Mouse (Mus musculus) limb, embryonic 14.5 days (tissue): ENCODE measurements around the gene Txnrd1. TPM values are rescaled to one million over a fixed set of nuclear protein-coding genes. Genes with fewer than 3 reads are reported as not detected.

Source experiments
- ATAC-seq: fragments of 200-750 bp; cut with Nextera tagmentation; 2 replicates; pipeline ENCODE4 v1.8.0; 2017; ENCODE audit warnings: low read depth, moderate number of reproducible peaks, moderate TSS enrichment; ENCODE audit not compliant: low FRiP score
- DNase-seq: peaks from one replicate; pipeline ENCODE4 v3.0.0-alpha.2; 2015; ENCODE audit warnings: low spot score
- H3K27ac ChIP-seq: fragments of 300-500 bp; sonication (generic); replicated peaks from 2 replicates; pipeline ENCODE4 v1.5.1; 2014; ENCODE audit warnings: low read depth, mild to moderate bottlenecking, low read length, moderate library complexity, mixed read lengths
- H3K27me3 ChIP-seq: fragments of 300-500 bp; sonication (generic); 2 replicates; pipeline ENCODE4 v1.6.1; 2014; ENCODE audit warnings: low read length, mixed read lengths; ENCODE audit not compliant: control insufficient read depth, insufficient read depth
- H3K36me3 ChIP-seq: fragments of 300-500 bp; sonication (generic); 2 replicates; pipeline ENCODE4 v1.6.1; 2014; ENCODE audit warnings: mild to moderate bottlenecking, low read length, moderate library complexity, mixed read lengths; ENCODE audit not compliant: control insufficient read depth, insufficient read depth
- H3K4me1 ChIP-seq: fragments of 300-500 bp; sonication (generic); 2 replicates; pipeline ENCODE4 v1.6.1; 2014; ENCODE audit warnings: antibody characterized with exemption, low read length, mixed read lengths; ENCODE audit not compliant: control insufficient read depth, insufficient read depth
- H3K4me2 ChIP-seq: fragments of 300-500 bp; sonication (generic); replicated peaks from 2 replicates; pipeline ENCODE4 v1.6.1; 2014; ENCODE audit warnings: low read depth, mild to moderate bottlenecking, low read length, moderate library complexity; ENCODE audit not compliant: severe bottlenecking
- H3K4me3 ChIP-seq: fragments of 300-500 bp; sonication (generic); replicated peaks from 2 replicates; pipeline ENCODE4 v1.5.1; 2014; ENCODE audit warnings: low read length
- H3K9ac ChIP-seq: fragments of 300-500 bp; sonication (generic); 2 replicates; pipeline ENCODE4 v1.6.1; 2014; ENCODE audit warnings: mild to moderate bottlenecking, low read depth, low read length, moderate library complexity; ENCODE audit not compliant: severe bottlenecking
- H3K9me3 ChIP-seq: fragments of 300-500 bp; sonication (generic); 2 replicates; pipeline ENCODE4 v1.6.1; 2016; ENCODE audit warnings: low read length; ENCODE audit not compliant: control insufficient read depth
- POLR2A ChIP-seq: fragments of 200-500 bp; IDR thresholded peaks from 2 replicates; pipeline ENCODE4 v1.8.0; 2012; ENCODE audit warnings: inconsistent platforms, mild to moderate bottlenecking, moderate library complexity, borderline replicate concordance; ENCODE audit not compliant: insufficient read depth, insufficient read length; ENCODE audit errors: extremely low read depth
- WGBS: fragments of 180-500 bp; shearing (Covaris S2); extraction: QIAGEN DNeasy Blood & Tissue Kit; methylation state at CpG from one replicate; pipeline ENCODE4 v1.1.7; 2014; 5-methylcytosine and 5-hydroxymethylcytosine counted together
- polyA plus RNA-seq, 2 experiments: library from polyadenylated mRNA; depleted of rRNA in 1 of 2; stranded (reverse) in 1 of 2; unstranded in 1 of 2; fragments of >200 nt; fragmentation: Nextera tagmentation in 1 of 2; extraction: Ambion mirVana in 1 of 2; gene quantifications; 2 replicates each; pipeline versions ENCODE4 v1.2.1 to v1.2.3; 2012 to 2014

Txnrd1 gene
- polyA plus RNA-seq, 2 experiments = 67.7 to 87.9 TPM

DNA sequence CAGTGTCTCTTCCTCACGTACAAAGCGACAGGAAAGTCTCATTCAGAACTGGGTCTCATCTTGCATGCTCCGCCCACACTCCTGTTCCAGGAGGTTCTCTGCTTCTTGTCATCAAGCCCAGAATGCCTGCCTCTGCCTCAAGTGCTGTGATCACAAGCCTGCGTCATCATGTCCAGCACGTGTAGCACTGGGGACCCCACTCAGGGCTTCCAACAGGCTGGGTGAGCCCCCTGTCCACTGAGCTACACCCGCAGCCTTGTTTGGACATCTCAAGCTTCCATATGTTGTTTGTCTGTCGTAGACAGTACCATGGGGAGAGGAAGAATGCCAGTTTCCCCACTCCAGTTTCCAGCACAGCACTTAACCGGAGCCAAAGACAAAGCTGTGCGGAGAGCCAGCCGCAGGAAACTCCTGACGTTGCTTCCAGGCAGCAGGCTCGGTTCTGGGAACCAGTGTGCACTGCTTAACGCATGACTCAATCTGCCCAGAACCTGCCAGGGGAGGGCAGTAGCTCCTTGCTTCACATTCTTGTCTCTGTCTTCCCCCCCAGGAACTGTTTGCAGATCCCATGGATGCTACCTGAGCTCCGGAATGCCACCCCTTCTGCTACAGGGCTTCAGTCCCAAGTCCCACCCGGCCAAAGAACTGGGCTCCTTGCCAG lies 38.5 kb upstream of the Txnrd1 start:
- DNase-seq (peak; percentile 71), ATAC-seq (peak; percentile 55; the same call in 1 of the 2 replicates)
- Histone ChIP-seq H3K36me3 (no peaks in the 10 kb centered on the region), H3K27me3 (no peaks in the 10 kb centered on the region), H3K9me3 (no peaks in the 10 kb centered on the region; the same call in 1 of the 2 replicates), H3K4me3 (no peak overlapping the region), H3K27ac (peak overlapping the region; percentile 61), H3K9ac (no peak overlapping the region), H3K4me1 (peaks cover 13% of the 10 kb centered on the region), H3K4me2 (peak overlapping the region; percentile 4; the same call in 1 of the 2 replicates)
- no peak for TF ChIP-seq POLR2A
- WGBS = 39% methylated on average over 15 of the region's 15 CpGs

DNA sequence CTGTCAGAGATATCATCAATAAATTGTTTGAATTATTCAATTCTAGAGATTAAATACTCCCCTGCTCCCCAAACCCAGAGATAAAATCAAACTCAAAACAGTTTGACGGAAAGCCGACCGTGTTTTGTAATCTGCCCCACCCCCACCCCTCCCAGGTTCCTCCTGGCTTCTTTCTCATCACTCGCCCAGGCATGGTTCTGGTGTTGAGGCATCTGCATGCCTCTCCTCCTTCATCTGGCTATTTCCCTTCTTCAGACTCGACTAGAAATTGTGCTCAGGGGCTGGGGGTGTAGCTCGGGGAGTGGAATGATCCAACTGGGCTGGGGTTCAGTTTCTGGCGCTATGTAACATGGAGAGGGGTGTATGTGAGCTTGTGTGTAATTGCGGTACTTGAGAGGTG lies 38.0 kb upstream of the Txnrd1 start:
- Histone ChIP-seq H3K27me3 (no peaks in the 10 kb centered on the region), H3K27ac (0 out of 2 replicates have a peak overlapping the region, but pooled peaks have one; percentile 71), H3K9ac (no peak overlapping the region), H3K4me3 (no peak overlapping the region), H3K4me2 (peak overlapping the region; percentile 4; the same call in 1 of the 2 replicates), H3K4me1 (peaks cover 13% of the 10 kb centered on the region), H3K9me3 (no peaks in the 10 kb centered on the region; the same call in 1 of the 2 replicates), H3K36me3 (no peaks in the 10 kb centered on the region)
- TF ChIP-seq POLR2A = no peak
- no peak for DNase-seq
- no peak; the same call in 1 of the 2 replicates for ATAC-seq
- WGBS = 41% methylated on average over 8 of the region's 8 CpGs

DNA sequence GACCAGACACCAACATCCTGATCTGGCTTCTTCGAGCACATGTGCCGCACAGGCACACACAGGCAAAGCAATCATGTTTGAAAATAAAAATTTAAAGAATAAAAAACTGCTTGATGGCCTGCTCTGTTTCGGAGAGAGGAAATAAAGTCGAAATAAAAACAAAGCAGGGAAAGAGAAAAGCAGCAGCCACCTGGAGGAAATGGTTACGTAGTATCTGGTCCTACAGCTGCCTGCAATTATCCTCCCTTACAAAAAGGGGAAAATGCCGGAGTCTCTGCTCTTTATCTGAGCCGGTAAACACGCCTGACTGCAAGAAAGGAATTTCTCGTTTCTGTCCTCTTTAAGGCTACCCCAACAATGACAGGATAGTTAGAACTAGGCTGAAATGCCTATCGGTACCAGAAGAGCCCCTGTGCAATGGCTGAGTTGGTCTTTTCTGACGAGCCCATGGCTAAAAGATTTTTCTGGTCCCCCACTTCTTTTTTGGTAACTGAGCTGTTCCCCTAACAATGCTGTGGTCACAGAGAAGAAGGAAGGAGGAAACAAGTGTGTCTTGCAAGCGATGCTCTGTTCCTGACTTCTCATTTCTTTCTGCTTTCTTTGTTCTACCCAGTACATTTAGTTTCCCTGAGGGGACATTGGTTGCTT lies 37.2 kb upstream of the Txnrd1 start:
- Histone ChIP-seq H3K9ac (peak overlapping the region; percentile 36; the same call in 1 of the 2 replicates), H3K27ac (peak overlapping the region; percentile 71), H3K4me1 (peaks cover 13% of the 10 kb centered on the region), H3K4me3 (no peak overlapping the region), H3K27me3 (no peaks in the 10 kb centered on the region), H3K36me3 (no peaks in the 10 kb centered on the region), H3K4me2 (0 out of 2 replicates have a peak overlapping the region, but pooled peaks have one; percentile 13), H3K9me3 (no peaks in the 10 kb centered on the region; the same call in 1 of the 2 replicates)
- peak; percentile 34 for DNase-seq
- peak; percentile 23; the same call in 1 of the 2 replicates for ATAC-seq
- 30% methylated on average over 12 of the region's 12 CpGs for WGBS
- TF ChIP-seq POLR2A = no peak

DNA sequence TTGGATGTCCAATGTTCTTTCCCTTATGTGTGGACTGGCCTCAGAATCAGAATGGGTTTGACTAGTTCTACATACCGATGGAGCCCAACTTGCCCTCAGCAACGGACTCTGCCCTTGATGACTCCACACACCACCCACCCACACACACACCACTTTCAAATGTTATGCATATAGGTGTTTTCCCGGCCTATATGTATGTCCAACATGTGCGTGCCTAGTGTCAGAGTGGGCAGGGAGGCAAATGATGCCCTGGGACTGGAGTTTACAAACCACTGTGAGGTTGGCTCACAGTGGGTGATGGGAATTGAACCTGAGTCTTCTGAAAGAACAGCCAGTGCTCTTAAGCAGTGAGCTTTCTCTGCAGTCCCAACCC lies 36.6 kb upstream of the Txnrd1 start:
- 83% methylated on average over 4 of the region's 4 CpGs for WGBS
- H3K9me3 ChIP-seq = no peaks in the 10 kb centered on the region
- peak overlapping the region; percentile 71; the same call in 1 of the 2 replicates for H3K27ac ChIP-seq
- no peak for ATAC-seq
- no peak for TF ChIP-seq POLR2A
- H3K4me1 ChIP-seq = peaks cover 13% of the 10 kb centered on the region
- no peak overlapping the region for H3K4me3 ChIP-seq
- H3K36me3 ChIP-seq = no peaks in the 10 kb centered on the region
- no peak overlapping the region for H3K9ac ChIP-seq
- H3K27me3 ChIP-seq = no peaks in the 10 kb centered on the region
- no peak for DNase-seq
- H3K4me2 ChIP-seq = no peak overlapping the region

DNA sequence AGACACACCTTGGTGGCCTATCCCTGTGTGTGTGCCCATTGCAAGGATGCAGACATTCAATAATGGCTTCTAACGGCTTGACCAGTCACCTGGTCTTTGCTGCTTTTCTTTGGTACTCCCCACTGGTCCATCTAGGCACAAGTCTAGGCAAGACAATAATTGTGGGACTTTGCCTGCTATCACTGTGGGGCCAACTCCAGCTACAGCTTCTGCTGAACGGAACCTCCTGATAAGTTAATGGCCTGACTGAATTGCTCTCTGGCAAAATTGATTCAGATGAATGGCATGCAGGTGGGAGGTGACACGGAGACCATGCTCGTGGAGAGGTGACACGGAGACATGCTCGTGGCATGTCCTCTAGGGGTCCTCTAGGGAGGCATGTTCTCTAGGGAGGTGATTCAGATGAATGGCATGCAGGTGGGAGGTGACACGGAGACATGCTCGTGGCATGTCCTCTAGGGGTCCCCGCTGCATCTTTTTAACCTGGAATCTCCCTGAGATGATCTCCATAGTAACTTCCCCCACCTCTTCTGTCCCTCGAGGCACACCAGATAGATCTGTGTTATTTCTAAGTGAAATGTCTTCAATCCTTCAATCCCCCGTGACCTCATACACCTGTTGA lies 35.3 kb upstream of the Txnrd1 start:
- H3K9me3 ChIP-seq = no peaks in the 10 kb centered on the region
- H3K4me3 ChIP-seq = no peak overlapping the region
- H3K27ac ChIP-seq = no peak overlapping the region
- no peak overlapping the region for H3K4me2 ChIP-seq
- ATAC-seq (no peak), DNase-seq (no peak)
- 52% methylated on average over 11 of the region's 11 CpGs for WGBS
- peaks cover 13% of the 10 kb centered on the region for H3K4me1 ChIP-seq
- no peaks in the 10 kb centered on the region for H3K27me3 ChIP-seq
- H3K36me3 ChIP-seq = no peaks in the 10 kb centered on the region
- no peak for TF ChIP-seq POLR2A
- no peak overlapping the region for H3K9ac ChIP-seq
